Mouse (Mus musculus) limb, embryonic 14.5 days (tissue): ENCODE data around the gene Sorcs1. TPM values are rescaled to one million over a fixed set of nuclear protein-coding genes. Genes with fewer than 3 reads are reported as not detected.

Experiments
- ATAC-seq: fragments of 200-750 bp; cut with Nextera tagmentation; 2 replicates; pipeline ENCODE4 v1.8.0; 2017; ENCODE audit warnings: low read depth, moderate number of reproducible peaks, moderate TSS enrichment; ENCODE audit not compliant: low FRiP score
- DNase-seq: peaks from one replicate; pipeline ENCODE4 v3.0.0-alpha.2; 2015; ENCODE audit warnings: low spot score
- H3K27ac ChIP-seq: fragments of 300-500 bp; sonication (generic); replicated peaks from 2 replicates; pipeline ENCODE4 v1.5.1; 2014; ENCODE audit warnings: low read depth, mild to moderate bottlenecking, low read length, moderate library complexity, mixed read lengths
- H3K27me3 ChIP-seq: fragments of 300-500 bp; sonication (generic); 2 replicates; pipeline ENCODE4 v1.6.1; 2014; ENCODE audit warnings: low read length, mixed read lengths; ENCODE audit not compliant: control insufficient read depth, insufficient read depth
- H3K36me3 ChIP-seq: fragments of 300-500 bp; sonication (generic); 2 replicates; pipeline ENCODE4 v1.6.1; 2014; ENCODE audit warnings: mild to moderate bottlenecking, low read length, moderate library complexity, mixed read lengths; ENCODE audit not compliant: control insufficient read depth, insufficient read depth
- H3K4me1 ChIP-seq: fragments of 300-500 bp; sonication (generic); 2 replicates; pipeline ENCODE4 v1.6.1; 2014; ENCODE audit warnings: antibody characterized with exemption, low read length, mixed read lengths; ENCODE audit not compliant: control insufficient read depth, insufficient read depth
- H3K4me2 ChIP-seq: fragments of 300-500 bp; sonication (generic); replicated peaks from 2 replicates; pipeline ENCODE4 v1.6.1; 2014; ENCODE audit warnings: low read depth, mild to moderate bottlenecking, low read length, moderate library complexity; ENCODE audit not compliant: severe bottlenecking
- H3K4me3 ChIP-seq: fragments of 300-500 bp; sonication (generic); replicated peaks from 2 replicates; pipeline ENCODE4 v1.5.1; 2014; ENCODE audit warnings: low read length
- H3K9ac ChIP-seq: fragments of 300-500 bp; sonication (generic); 2 replicates; pipeline ENCODE4 v1.6.1; 2014; ENCODE audit warnings: mild to moderate bottlenecking, low read depth, low read length, moderate library complexity; ENCODE audit not compliant: severe bottlenecking
- H3K9me3 ChIP-seq: fragments of 300-500 bp; sonication (generic); 2 replicates; pipeline ENCODE4 v1.6.1; 2016; ENCODE audit warnings: low read length; ENCODE audit not compliant: control insufficient read depth
- POLR2A ChIP-seq: fragments of 200-500 bp; IDR thresholded peaks from 2 replicates; pipeline ENCODE4 v1.8.0; 2012; ENCODE audit warnings: inconsistent platforms, mild to moderate bottlenecking, moderate library complexity, borderline replicate concordance; ENCODE audit not compliant: insufficient read depth, insufficient read length; ENCODE audit errors: extremely low read depth
- WGBS: fragments of 180-500 bp; shearing (Covaris S2); extraction: QIAGEN DNeasy Blood & Tissue Kit; methylation state at CpG from one replicate; pipeline ENCODE4 v1.1.7; 2014; 5-methylcytosine and 5-hydroxymethylcytosine counted together
- polyA plus RNA-seq, 2 experiments: library from polyadenylated mRNA; depleted of rRNA in 1 of 2; stranded (reverse) in 1 of 2; unstranded in 1 of 2; fragments of >200 nt; fragmentation: Nextera tagmentation in 1 of 2; extraction: Ambion mirVana in 1 of 2; gene quantifications; 2 replicates each; pipeline versions ENCODE4 v1.2.1 to v1.2.3; 2012 to 2014

The Sorcs1 gene
- polyA plus RNA-seq, 2 experiments = 2.1 to 3.2 TPM

- DNase-seq (no peak), ATAC-seq (no peak)
- 32% methylated on average over 3 of the region's 3 CpGs for WGBS
- Histone ChIP-seq H3K4me1 (peaks cover 8% of the 10 kb centered on the region), H3K4me2 (no peak overlapping the region), H3K9me3 (no peaks in the 10 kb centered on the region), H3K4me3 (no peak overlapping the region), H3K9ac (no peak overlapping the region), H3K27ac (no peak overlapping the region), H3K36me3 (no peaks in the 10 kb centered on the region), H3K27me3 (no peaks in the 10 kb centered on the region)
- TF ChIP-seq POLR2A = no peak
Observed at GRCm38 (mm10) chr19:50439464-50439881, 239.0 kb downstream of the Sorcs1 start.

- no peaks in the 10 kb centered on the region for H3K27me3 ChIP-seq
- no peak overlapping the region for H3K9ac ChIP-seq
- no peaks in the 10 kb centered on the region for H3K4me1 ChIP-seq
- no peaks in the 10 kb centered on the region for H3K36me3 ChIP-seq
- no peak for DNase-seq
- no peak overlapping the region for H3K4me2 ChIP-seq
- no peaks in the 10 kb centered on the region for H3K9me3 ChIP-seq
- no peak overlapping the region for H3K27ac ChIP-seq
- no peak overlapping the region for H3K4me3 ChIP-seq
- no peak for TF ChIP-seq POLR2A
- WGBS = 64% methylated on average over 1 of the region's 1 CpGs
- ATAC-seq = no peak
Observed at GRCm38 (mm10) chr19:50422928-50423327, 255.5 kb downstream of the Sorcs1 start.

- ATAC-seq = no peak
- no peaks in the 10 kb centered on the region for H3K9me3 ChIP-seq
Observed at GRCm38 (mm10) chr19:50418962-50419720, 259.3 kb downstream of the Sorcs1 start.

GRCm38 (mm10) chr19:50410561-50410960 is 267.9 kb downstream of the Sorcs1 start:
- no peak overlapping the region for H3K27ac ChIP-seq
- no peak for DNase-seq
- no peak for ATAC-seq
- no peaks in the 10 kb centered on the region for H3K27me3 ChIP-seq
- H3K9ac ChIP-seq = no peak overlapping the region
- no peaks in the 10 kb centered on the region for H3K9me3 ChIP-seq
- no peak for TF ChIP-seq POLR2A
- no peaks in the 10 kb centered on the region for H3K4me1 ChIP-seq
- no peak overlapping the region for H3K4me2 ChIP-seq
- 52% methylated on average over 3 of the region's 3 CpGs for WGBS
- H3K4me3 ChIP-seq = no peak overlapping the region
- H3K36me3 ChIP-seq = no peaks in the 10 kb centered on the region

More at GRCm38 (mm10) chr19:50418962-50419720, 259.3 kb downstream of the Sorcs1 start:
- TF ChIP-seq POLR2A = no peak
- Histone ChIP-seq H3K4me2 (no peak overlapping the region), H3K4me1 (no peaks in the 10 kb centered on the region), H3K27ac (no peak overlapping the region), H3K9ac (no peak overlapping the region), H3K4me3 (no peak overlapping the region), H3K27me3 (no peaks in the 10 kb centered on the region), H3K36me3 (no peaks in the 10 kb centered on the region)
- no peak for DNase-seq
- 58% methylated on average over 14 of the region's 14 CpGs for WGBS

- H3K4me2 ChIP-seq = no peak overlapping the region
- no peaks in the 10 kb centered on the region for H3K4me1 ChIP-seq
- H3K9me3 ChIP-seq = no peaks in the 10 kb centered on the region
- 90% methylated on average over 2 of the region's 2 CpGs for WGBS
- H3K27ac ChIP-seq = no peak overlapping the region
- no peak overlapping the region for H3K9ac ChIP-seq
- TF ChIP-seq POLR2A = no peak
- no peaks in the 10 kb centered on the region for H3K36me3 ChIP-seq
- no peaks in the 10 kb centered on the region for H3K27me3 ChIP-seq
- H3K4me3 ChIP-seq = no peak overlapping the region
- ATAC-seq = no peak
- no peak for DNase-seq
Observed at GRCm38 (mm10) chr19:50398341-50398740, 280.1 kb downstream of the Sorcs1 start.
